Mouse (Mus musculus) macrophage (primary cell): Measurements from ENCODE around the gene Mogat2. TPM values are rescaled to one million over a fixed set of nuclear protein-coding genes. Genes with fewer than 3 reads are reported as not detected.

Experiments used
- H3K27ac ChIP-seq: fragments of 350-480 bp; formaldehyde crosslinking; 2 replicates; pipeline ENCODE4 v1.9.0; 2021
- H3K36me3 ChIP-seq: fragments of 350-480 bp; formaldehyde crosslinking; 2 replicates; pipeline ENCODE4 v1.9.0; 2021; ENCODE audit errors: inconsistent target
- H3K4me3 ChIP-seq: fragments of 350-480 bp; formaldehyde crosslinking; 2 replicates; pipeline ENCODE4 v1.9.0; 2021; ENCODE audit errors: inconsistent target
- H3K79me2 ChIP-seq: fragments of 350-480 bp; formaldehyde crosslinking; 2 replicates; pipeline ENCODE4 v1.9.0; 2021; ENCODE audit errors: inconsistent target
- WGBS: methylation state at CpG from one replicate; pipeline ENCODE4 v1.1.7; 2026; ENCODE audit warnings: inconsistent platforms; ENCODE audit not compliant: missing documents; 5-methylcytosine and 5-hydroxymethylcytosine counted together
- polyA plus RNA-seq: library from polyadenylated mRNA; stranded (reverse); fragments of 250-400 nt; gene quantifications from 3 replicates; pipeline ENCODE4 v1.2.4, GENCODE M21; 2018; ENCODE audit warnings: inconsistent platforms

Gene Mogat2
- polyA plus RNA-seq, 1 experiment from 2014 or later, result 0.13 TPM

DNA sequence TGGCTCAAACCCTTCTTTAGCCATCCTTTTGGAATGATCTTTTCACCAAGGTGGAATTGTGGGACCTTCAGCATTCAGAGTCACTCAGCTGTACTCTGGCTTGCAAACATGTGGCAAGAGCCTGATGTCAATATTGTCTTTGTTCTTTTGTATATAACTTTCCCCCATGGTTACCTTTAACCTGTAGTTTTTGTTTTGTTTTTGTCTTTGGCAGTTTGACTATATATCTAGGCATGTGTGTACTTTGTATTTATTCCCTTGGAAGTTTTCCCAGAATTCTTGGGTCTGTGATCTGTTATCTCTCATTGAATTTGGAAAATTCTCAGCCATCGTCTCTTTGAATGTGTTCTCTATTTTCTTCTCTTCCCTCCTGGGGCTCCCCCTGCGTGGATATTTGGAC, 43.9 kb downstream of the Mogat2 start:
- 91% methylated on average over 2 of the region's 2 CpGs for WGBS
- no peaks in the 10 kb centered on the region for H3K36me3 ChIP-seq
- no peak overlapping the region for H3K4me3 ChIP-seq
- no peak overlapping the region for H3K27ac ChIP-seq
- no peaks in the 10 kb centered on the region for H3K79me2 ChIP-seq

DNA sequence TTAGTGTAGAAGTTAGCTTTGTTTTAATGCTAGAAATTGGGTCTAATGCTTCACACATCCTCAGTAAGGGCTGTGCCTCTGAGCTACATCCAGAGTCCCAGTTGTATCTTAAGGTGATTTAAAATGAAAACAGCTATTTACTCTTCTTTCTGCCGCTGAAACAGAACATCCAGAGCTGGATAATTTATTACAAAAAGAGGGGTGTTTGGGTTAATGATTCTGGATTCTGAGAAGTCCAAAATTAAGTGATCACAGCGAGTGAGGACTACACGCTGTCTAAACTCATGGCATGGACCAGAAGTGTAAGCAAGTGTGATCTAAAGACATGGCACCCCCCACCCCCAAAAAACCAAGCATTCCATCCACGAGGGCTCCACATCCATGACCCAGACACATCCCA, 44.5 kb downstream of the Mogat2 start:
- no peak overlapping the region for H3K27ac ChIP-seq
- H3K4me3 ChIP-seq, result no peak overlapping the region
- no peaks in the 10 kb centered on the region for H3K36me3 ChIP-seq
- H3K79me2 ChIP-seq, result no peaks in the 10 kb centered on the region
- 94% methylated on average over 4 of the region's 4 CpGs for WGBS

DNA sequence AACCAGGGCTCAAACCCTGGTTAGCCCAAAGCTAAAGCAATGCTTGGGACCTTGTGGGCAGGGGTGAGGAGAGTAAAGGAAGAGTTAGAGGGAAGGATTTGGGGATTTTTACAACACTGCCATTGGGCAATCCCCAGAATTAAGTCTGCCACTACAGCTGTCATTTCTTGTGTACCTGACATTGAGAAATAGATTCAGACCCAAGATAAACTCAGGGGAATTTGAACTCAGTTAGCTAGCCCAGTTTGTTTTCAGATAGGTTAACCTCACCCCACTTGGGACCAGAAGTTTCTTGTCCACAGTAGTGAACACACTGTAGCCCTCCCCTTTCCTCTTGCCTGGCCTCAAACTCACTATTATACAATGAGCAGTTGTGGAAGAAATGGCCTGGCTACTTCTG, 47.0 kb downstream of the Mogat2 start:
- no peak overlapping the region for H3K27ac ChIP-seq
- no peaks in the 10 kb centered on the region for H3K79me2 ChIP-seq
- no peak overlapping the region for H3K4me3 ChIP-seq
- H3K36me3 ChIP-seq, result no peaks in the 10 kb centered on the region

DNA sequence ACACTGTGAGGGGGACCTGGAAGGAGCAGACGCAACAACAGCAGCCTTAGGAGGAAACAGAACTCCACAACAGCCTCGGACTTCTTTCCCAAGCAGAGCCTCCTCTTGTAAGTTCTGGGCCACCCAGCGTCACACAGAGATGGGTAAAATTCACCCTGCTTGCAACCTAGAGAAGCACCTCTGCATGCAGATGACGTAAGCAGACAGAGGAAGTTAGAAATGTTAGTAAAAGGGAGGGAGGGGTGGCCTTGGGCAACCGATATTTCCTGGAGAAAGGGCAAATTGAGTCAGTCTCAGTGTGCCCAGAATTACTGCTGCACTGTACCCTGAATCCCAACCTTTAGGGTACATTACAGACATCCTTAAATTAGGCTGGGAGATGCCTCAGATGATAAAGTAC, 48.5 kb downstream of the Mogat2 start:
- no peaks in the 10 kb centered on the region for H3K79me2 ChIP-seq
- no peaks in the 10 kb centered on the region for H3K36me3 ChIP-seq
- WGBS, result 36% methylated on average over 5 of the region's 5 CpGs
- no peak overlapping the region for H3K4me3 ChIP-seq
- H3K27ac ChIP-seq, result no peak overlapping the region

DNA sequence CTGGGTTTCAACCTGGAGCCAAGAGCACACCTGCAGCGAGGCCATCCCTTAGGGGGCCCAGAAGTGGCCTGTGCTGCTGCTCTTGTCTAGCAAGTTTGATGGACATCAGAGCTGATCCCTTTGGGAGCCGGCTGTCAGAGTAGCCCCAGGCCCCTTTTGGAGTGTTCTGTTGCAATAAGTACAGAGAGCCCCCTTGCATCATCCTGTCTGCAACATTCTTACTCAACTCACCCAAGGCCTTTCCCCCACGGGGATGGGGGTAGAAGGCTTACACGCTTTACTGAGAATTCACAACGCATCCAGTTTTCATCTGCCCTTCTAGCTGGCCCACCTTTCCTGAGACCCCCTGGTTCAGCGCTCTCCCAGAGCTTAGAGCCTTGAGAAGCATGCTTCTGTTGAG, 49.8 kb downstream of the Mogat2 start:
- Histone ChIP-seq H3K36me3 (no peaks in the 10 kb centered on the region), H3K4me3 (no peak overlapping the region), H3K27ac (no peak overlapping the region), H3K79me2 (no peaks in the 10 kb centered on the region)
- 59% methylated on average over 6 of the region's 6 CpGs for WGBS

DNA sequence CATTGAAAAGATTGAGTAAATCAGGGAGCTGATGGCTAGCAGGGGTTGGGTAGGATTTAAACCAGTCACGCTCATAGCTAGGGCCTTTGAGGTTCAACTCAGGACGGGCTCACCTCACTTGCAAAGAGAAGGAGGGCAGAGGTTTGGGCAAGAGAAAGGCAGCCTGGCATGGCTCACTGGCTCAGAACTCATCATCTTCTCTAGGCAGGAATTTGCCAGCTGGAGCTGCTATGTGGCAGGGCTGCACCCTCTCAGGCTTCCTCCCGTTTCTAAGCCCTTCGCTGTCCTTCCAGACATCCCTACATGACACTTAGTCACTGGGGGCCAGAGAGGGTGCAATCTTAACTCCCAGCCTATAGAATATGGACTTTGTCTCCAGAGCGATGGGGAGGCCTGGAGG, 51.0 kb downstream of the Mogat2 start:
- WGBS, result 96% methylated on average over 5 of the region's 5 CpGs
- no peak overlapping the region for H3K27ac ChIP-seq
- H3K79me2 ChIP-seq, result no peaks in the 10 kb centered on the region
- H3K4me3 ChIP-seq, result no peak overlapping the region
- no peaks in the 10 kb centered on the region for H3K36me3 ChIP-seq

DNA sequence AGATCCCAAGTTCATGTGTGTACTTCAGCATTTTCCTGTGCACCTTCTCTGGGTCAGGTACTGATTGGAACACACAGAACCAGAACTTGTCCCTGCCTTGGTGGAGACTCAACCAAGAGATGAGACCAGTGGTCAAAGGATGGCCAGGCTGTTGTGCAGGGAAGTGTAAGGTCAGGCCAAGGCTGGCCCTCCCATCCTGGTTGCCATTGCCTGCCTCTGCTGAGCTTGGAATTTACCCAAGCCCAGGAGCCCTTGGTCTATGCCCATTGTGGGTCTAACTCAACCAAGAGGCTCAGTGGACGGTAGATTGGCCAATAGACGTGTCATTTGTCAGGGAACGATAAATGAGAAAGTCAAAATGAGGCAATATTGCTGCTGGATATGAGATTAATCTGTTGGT, 53.0 kb downstream of the Mogat2 start:
- H3K4me3 ChIP-seq, result no peak overlapping the region
- H3K27ac ChIP-seq, result no peak overlapping the region
- no peaks in the 10 kb centered on the region for H3K79me2 ChIP-seq
- no peaks in the 10 kb centered on the region for H3K36me3 ChIP-seq
- 89% methylated on average over 3 of the region's 3 CpGs for WGBS

DNA sequence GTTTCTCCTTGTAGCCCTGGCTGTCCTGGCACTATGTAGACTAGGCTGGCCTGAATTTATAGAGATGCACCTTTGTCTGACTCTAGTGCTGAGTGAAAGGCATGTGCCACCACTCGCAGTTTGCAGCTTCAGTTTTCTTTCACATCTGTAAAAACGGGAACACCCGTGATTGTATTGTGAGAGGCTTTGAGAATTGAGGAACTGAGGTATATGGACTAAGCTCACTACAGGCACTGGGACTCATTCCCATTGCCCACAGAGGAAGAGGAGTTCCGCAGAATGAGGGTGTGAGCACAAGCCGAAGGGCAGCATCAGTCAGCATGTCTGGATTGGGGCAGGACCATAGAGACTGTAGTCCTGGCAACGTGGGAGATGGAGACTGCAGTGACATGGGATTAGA, 54.7 kb downstream of the Mogat2 start:
- Histone ChIP-seq H3K79me2 (no peaks in the 10 kb centered on the region), H3K4me3 (no peak overlapping the region), H3K27ac (no peak overlapping the region), H3K36me3 (no peaks in the 10 kb centered on the region)
- WGBS, result 8% methylated on average over 6 of the region's 6 CpGs

DNA sequence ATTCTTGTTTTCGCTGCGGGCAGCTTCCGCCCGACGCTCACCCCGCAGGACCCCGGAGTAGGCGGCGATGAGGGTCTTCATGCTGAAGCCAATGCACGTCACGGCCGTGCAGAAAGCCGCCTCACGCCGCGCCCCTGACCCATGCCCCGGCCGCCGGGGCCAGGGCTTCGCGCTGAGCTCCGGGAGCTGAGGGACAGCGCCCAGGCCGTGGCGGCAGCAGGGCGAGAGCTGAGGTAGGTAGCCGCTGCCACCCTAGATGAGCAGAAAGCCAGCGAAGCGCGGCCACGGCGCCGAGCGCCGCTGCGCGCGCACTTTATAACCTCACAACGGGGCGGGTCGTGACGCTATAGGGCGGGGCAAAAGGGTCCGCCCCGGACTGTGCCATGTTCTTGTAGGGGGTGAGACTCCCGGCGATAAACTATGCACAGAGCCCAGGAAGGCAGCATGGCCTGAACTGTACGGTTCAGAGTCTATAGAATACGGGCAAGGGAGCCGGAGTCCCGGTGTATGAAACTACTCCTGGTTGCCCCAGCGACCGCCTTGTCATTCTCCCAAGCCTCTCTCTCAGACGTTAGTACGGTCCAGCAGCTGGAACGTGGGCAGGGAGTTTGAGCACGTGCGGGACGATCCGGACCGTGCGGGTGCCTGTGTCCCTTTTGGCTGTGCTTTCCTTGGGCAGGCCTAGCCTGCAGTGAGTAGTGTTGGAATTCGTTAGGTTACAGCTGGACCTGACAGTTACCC, 55.8 kb downstream of the Mogat2 start, which contains the start of gene Dgat2:
Gene Dgat2, minus strand, starts transcription at position 288 of the 741 bp plus-strand sequence.
- Histone ChIP-seq H3K27ac (peak within 1 kb of the TSS; percentile 77), H3K36me3 (no peaks in the 10 kb centered on the region), H3K79me2 (no peaks in the 10 kb centered on the region), H3K4me3 (peak within 1 kb of the TSS; percentile 14; the same call in 1 of the 2 replicates)
- WGBS, result under 1% methylated on average over 46 of the region's 63 CpGs

DNA sequence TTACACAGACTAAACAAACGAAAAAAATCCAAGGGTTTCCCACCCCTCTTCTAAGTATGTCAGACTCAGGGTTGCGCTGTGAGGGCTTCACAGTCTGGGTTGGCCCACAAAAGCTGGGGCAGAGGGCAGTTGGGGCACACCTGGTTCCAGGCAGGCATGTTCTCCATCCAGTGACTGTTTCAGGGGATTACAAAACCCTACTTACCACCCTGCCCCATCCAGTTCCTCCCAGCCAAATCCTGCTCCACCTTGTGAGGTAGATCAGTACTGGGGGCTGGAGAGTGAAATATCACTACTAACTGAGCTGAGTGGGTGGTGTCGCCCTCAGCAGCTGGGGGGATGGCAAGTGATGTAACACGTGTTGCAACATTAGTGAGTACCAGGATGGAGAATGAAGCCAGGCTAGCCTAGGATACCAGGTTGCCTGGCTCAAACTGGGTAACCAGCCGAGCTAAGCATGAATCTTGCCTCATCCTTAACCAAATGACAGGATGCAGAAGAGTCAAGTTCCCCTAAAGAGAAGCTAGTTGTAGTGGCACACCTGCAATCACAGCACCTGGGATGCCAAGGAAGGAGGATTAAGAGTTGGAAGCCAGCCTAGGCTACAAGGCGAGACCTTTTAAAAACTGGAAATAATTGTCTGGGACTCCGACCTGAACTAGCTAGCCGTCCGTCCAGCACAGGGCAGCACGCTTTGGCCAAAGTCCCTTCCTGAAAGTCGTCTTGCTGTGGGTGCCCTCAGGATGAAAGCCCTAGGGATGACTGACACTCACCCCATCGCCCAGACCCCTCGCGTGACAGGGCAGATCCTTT, 56.6 kb downstream of the Mogat2 start:
- 28% methylated on average over 12 of the region's 14 CpGs for WGBS
- H3K27ac ChIP-seq, result no peak overlapping the region
- no peaks in the 10 kb centered on the region for H3K36me3 ChIP-seq
- H3K79me2 ChIP-seq, result no peaks in the 10 kb centered on the region
- H3K4me3 ChIP-seq, result no peak overlapping the region

DNA sequence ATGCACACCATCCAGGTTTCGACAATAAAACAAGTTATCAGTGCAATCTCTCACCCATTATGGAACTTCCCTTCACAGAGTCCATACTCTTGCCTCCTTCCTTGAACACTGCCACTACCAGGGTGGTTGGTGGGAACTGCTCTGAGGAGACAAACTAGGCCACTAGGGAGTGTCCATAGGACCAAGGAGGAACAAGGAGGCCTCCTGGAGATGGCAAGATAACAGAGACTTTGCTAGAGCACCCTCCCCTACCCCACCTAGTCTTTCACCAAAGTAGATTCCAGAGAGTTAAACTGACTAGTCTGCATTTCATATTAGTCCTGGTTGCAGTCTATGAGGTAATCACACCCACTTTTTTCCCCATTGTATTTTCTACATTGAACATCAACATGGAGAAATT, 58.3 kb downstream of the Mogat2 start:
- WGBS, result 63% methylated on average over 1 of the region's 1 CpGs
- no peaks in the 10 kb centered on the region for H3K36me3 ChIP-seq
- H3K27ac ChIP-seq, result no peak overlapping the region
- no peak overlapping the region for H3K4me3 ChIP-seq
- H3K79me2 ChIP-seq, result no peaks in the 10 kb centered on the region

DNA sequence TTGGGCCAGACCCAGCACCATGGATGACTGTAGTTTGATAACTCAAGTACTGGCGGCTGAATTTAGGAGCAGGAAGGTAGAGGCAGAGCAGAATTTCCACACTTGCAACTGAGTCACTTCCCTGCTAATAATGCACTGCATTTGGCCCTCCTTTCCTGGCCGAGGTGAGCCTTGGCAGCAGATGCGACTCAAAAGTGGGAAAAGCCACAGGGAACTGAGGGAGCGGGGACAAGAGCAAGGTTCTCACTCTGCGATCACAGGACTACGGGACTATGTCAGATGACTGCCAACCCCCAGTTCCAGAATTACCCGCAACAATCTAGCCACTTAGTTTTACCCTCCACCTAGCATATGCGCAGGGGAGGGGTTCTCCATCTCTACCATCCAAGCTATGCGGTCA, 59.1 kb downstream of the Mogat2 start:
- no peak overlapping the region for H3K4me3 ChIP-seq
- 92% methylated on average over 9 of the region's 9 CpGs for WGBS
- no peaks in the 10 kb centered on the region for H3K79me2 ChIP-seq
- H3K27ac ChIP-seq, result no peak overlapping the region
- no peaks in the 10 kb centered on the region for H3K36me3 ChIP-seq

DNA sequence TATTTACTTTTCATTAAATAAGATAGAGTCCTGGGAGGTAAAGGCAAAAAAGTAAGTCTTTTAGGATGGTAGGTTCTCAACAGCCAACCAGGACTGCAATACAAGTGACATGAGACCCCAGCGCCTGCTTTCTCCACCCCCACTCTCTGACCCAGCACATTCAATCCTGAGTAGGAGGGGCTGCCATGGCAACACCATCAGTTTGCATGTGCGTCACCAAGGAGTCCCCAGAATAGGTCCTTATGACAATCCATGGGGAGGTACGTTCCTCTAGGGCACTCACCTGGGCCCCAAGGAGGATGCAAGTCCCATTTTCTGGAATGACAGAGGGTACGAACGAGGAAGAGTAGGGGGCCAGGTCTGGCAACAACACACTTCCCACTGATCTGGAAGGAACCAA, 61.0 kb downstream of the Mogat2 start:
- no peak overlapping the region for H3K4me3 ChIP-seq
- no peaks in the 10 kb centered on the region for H3K36me3 ChIP-seq
- no peaks in the 10 kb centered on the region for H3K79me2 ChIP-seq
- 93% methylated on average over 5 of the region's 5 CpGs for WGBS
- no peak overlapping the region for H3K27ac ChIP-seq

DNA sequence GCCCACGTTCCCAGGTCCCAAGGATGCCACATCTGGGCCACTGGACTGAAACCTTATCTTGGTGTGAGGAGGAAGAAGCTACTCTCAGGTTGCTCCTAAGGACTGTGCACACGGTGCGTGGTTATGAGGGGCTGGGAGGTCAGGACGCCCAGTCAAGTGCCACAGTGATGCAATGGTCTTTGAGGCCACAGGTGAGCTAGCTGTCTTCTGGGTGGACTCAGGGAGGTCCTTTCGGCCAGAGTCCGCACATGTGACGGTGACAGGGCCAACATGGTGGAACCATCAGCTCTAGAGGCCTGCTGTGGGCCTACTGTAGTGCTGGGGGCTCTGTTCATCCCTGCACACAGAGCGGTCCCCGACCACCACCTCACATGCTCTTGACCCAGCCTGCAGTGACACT, 62.8 kb downstream of the Mogat2 start:
- Histone ChIP-seq H3K36me3 (no peaks in the 10 kb centered on the region), H3K79me2 (no peaks in the 10 kb centered on the region), H3K4me3 (no peak overlapping the region), H3K27ac (no peak overlapping the region)
- 93% methylated on average over 9 of the region's 9 CpGs for WGBS

DNA sequence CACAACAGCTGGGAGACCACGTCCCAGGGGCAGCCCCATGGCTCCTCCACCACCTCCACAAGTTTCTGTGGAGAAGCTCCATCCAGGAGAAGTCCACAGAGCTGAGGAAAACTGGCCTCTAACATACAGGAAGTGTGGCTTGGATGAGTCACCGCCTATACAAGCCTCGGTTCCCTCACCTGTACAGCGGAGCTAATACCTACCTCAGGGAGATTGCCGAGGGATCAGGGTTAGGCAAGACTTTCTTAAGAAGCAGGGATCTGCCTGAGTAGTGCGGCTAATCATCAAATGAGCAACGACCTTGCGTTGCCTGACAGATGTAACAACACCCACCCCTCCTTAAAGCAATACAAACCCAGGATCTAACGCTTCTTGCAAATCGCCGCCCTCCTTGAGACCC, 63.3 kb downstream of the Mogat2 start:
- H3K27ac ChIP-seq, result no peak overlapping the region
- WGBS, result 76% methylated on average over 11 of the region's 11 CpGs
- no peaks in the 10 kb centered on the region for H3K36me3 ChIP-seq

More for the DNA sequence above, 63.3 kb downstream of the Mogat2 start:
- H3K4me3 ChIP-seq, result no peak overlapping the region
- H3K79me2 ChIP-seq, result no peaks in the 10 kb centered on the region
